Mouse (Mus musculus) G1E (cell line): ENCODE data around the gene Galns.
"Not testable (repeated sequence)": the region's sequence is repeated elsewhere in the genome, so short reads cannot be mapped to it uniquely, and the experiment has no call there.

Source experiments
- CTCF ChIP-seq: IDR thresholded peaks from 2 replicates; pipeline ENCODE4 v1.5.1; 2012; ENCODE audit warnings: low read depth, low read length, inconsistent platforms, mixed read lengths
- GATA1 ChIP-seq: IDR thresholded peaks from 2 replicates; pipeline ENCODE4 v1.6.1; 2012; ENCODE audit warnings: borderline replicate concordance, low read length, inconsistent platforms, mixed read lengths

DNA sequence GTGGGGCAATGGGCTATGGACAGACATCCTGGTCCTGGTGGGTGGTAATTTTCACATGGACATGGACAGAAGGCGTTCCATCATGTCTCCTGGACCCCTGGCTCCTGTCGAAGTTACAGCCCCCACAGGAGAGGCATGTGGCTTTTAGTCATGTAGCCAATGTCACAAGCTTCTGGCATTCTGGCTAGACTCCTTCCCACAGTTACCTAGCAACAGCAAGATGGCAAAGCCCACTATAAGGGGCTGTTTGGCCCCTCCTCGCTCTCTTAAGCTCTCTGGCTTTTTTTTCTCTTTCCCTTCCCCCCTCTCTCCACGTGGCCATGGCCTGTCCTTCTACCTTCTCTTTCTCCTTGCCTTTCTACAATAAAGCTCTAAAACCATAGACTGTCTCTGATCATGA, 38.1 kb downstream of the Galns start:
- not testable (repeated sequence) for TF ChIP-seq GATA1, CTCF
